Mouse (Mus musculus): ENCODE data around the gene Hist1h3d. TPM values are rescaled to one million over a fixed set of nuclear protein-coding genes. Genes with fewer than 3 reads are reported as not detected.

The Hist1h3d gene
- total RNA-seq, 2 experiments from 2014 or later, result 24.7 to 26.8 TPM

Other genes starting within 250 kb of the Hist1h3d start
- 10 to 100 TPM; 14.1 to 14.9 TPM for gene Zfp322a, start 206.6 kb upstream of the Hist1h3d start, total RNA-seq (2023)
- 1 to 10 TPM; 8.0 to 9.6 TPM for gene Abt1, start 151.9 kb upstream of the Hist1h3d start, total RNA-seq (2023)
- not detected for gene Btn1a1, start 109.9 kb upstream of the Hist1h3d start, total RNA-seq (2023)
- gene Btn2a2, start 86.9 kb upstream of the Hist1h3d start, total RNA-seq (2023), result not detected
- gene Hist1h4h, start 44.7 kb upstream of the Hist1h3d start, total RNA-seq (2023), result 100 to 1,000 TPM; 288 to 289 TPM
- 10 to 100 TPM; 13.0 to 16.8 TPM for gene Hist1h2af, start 41.9 kb upstream of the Hist1h3d start, total RNA-seq (2023)
- 1 to 10 TPM; 4.0 to 7.1 TPM for gene Hist1h3g, start 40.3 kb upstream of the Hist1h3d start, total RNA-seq (2023)
- gene Hist1h2bh, start 32.4 kb upstream of the Hist1h3d start, total RNA-seq (2023), result 1 to 10 TPM; 5.8 to 8.7 TPM
- 10 to 100 TPM; 46.7 to 47.0 TPM for gene Hist1h3f, start 31.7 kb upstream of the Hist1h3d start, total RNA-seq (2023)
- gene Hist1h4f, start 24.1 kb upstream of the Hist1h3d start, total RNA-seq (2023), result 100 to 1,000 TPM in 1 of 2 experiments, 10 to 100 TPM in 1; 82.9 to 103 TPM
- 10 to 100 TPM; 41.3 to 48.8 TPM for gene Hist1h1d, start 22.5 kb upstream of the Hist1h3d start, total RNA-seq (2023)
- gene Hist1h3e, start 13.4 kb upstream of the Hist1h3d start, total RNA-seq (2023), result 100 to 1,000 TPM; 229 to 249 TPM
- 10 to 100 TPM; 17.9 to 24.4 TPM for gene Hist1h2ae, start 4.5 kb upstream of the Hist1h3d start, total RNA-seq (2023)
- 100 to 1,000 TPM; 418 to 452 TPM for gene Hist1h2bg, start 4.4 kb upstream of the Hist1h3d start, total RNA-seq (2023)
- 100 to 1,000 TPM; 146 to 182 TPM for gene Hist1h2bf, start 1.6 kb upstream of the Hist1h3d start, total RNA-seq (2023)
- gene Hist1h2ad, start 1.4 kb upstream of the Hist1h3d start, total RNA-seq (2023), result 10 to 100 TPM; 32.0 to 39.2 TPM
- gene Hist1h4d, start 5.8 kb downstream of the Hist1h3d start, total RNA-seq (2023), result 100 to 1,000 TPM; 179 to 193 TPM
- 10 to 100 TPM; 24.2 to 27.4 TPM for gene Hist1h2be, start 45.4 kb downstream of the Hist1h3d start, total RNA-seq (2023)
- 100 to 1,000 TPM; 580 to 629 TPM for gene Hist1h1e, start 46.8 kb downstream of the Hist1h3d start, total RNA-seq (2023)
- 10 to 100 TPM; 16.6 to 18.1 TPM for gene Hist1h2ac, start 108.2 kb downstream of the Hist1h3d start, total RNA-seq (2023)
- 10 to 100 TPM; 36.5 to 38.0 TPM for gene Hist1h2bc, start 108.4 kb downstream of the Hist1h3d start, total RNA-seq (2023)
- under 1 TPM in 1 of 2 experiments, not detected in 1; 0.73 TPM for gene Hist1h1t, start 120.1 kb downstream of the Hist1h3d start, total RNA-seq (2023)
- gene Hist1h4c, start 122.7 kb downstream of the Hist1h3d start, total RNA-seq (2023), result 100 to 1,000 TPM; 164 to 221 TPM
- 100 to 1,000 TPM; 136 to 146 TPM for gene Hfe, start 135.1 kb downstream of the Hist1h3d start, total RNA-seq (2023)
- gene Hist1h1c, start 163.0 kb downstream of the Hist1h3d start, total RNA-seq (2023), result 1,000 to 10,000 TPM; 1,025 to 1,075 TPM
- 1 to 10 TPM; 5.7 to 5.9 TPM for gene Hist1h3c, start 169.8 kb downstream of the Hist1h3d start, total RNA-seq (2023)
- gene Hist1h2bb, start 171.0 kb downstream of the Hist1h3d start, total RNA-seq (2023), result 10 to 100 TPM; 58.8 to 70.5 TPM
- 10 to 100 TPM; 44.8 to 51.5 TPM for gene Hist1h2ab, start 175.4 kb downstream of the Hist1h3d start, total RNA-seq (2023)
- gene Hist1h3b, start 176.5 kb downstream of the Hist1h3d start, total RNA-seq (2023), result 10 to 100 TPM; 32.0 to 33.9 TPM
- gene Hist1h4b, start 181.2 kb downstream of the Hist1h3d start, total RNA-seq (2023), result 100 to 1,000 TPM in 1 of 2 experiments, 10 to 100 TPM in 1; 84.1 to 109 TPM
- 100 to 1,000 TPM; 158 to 172 TPM for gene Hist1h4a, start 185.5 kb downstream of the Hist1h3d start, total RNA-seq (2023)
- 100 to 1,000 TPM; 333 to 340 TPM for gene Hist1h3a, start 186.6 kb downstream of the Hist1h3d start, total RNA-seq (2023)
- 10 to 100 TPM; 34.1 to 37.9 TPM for gene Hist1h1a, start 187.9 kb downstream of the Hist1h3d start, total RNA-seq (2023)
- gene Trim38, start 194.2 kb downstream of the Hist1h3d start, total RNA-seq (2023), result not detected
- not detected for gene Slc17a2, start 231.2 kb downstream of the Hist1h3d start, total RNA-seq (2023)

Measured in monocyte, adult 59 days (primary cell).